Mouse (Mus musculus) heart, postnatal 36 days (tissue): ENCODE results near the gene Maff. TPM values are rescaled to one million over a fixed set of nuclear protein-coding genes. Genes with fewer than 3 reads are reported as not detected.

Experiments
- microRNA-seq, 2 experiments: library from miRNA; unstranded; fragments of <30 nt; microRNA quantifications; one replicate each; pipeline ENCODE4 v1.2.0; 2021; ENCODE audit warnings: borderline number of aligned reads in 2 of 2
- total RNA-seq, 2 experiments: library from RNA; stranded (reverse); gene quantifications; 2 replicates each; pipeline ENCODE4 v1.2.3; 2021

The Maff gene
- total RNA-seq, 2 experiments from 2014 or later: 9.0 to 10.5 TPM

Small RNA genes within 50 kb of the gene (microRNA-seq; reads per million reads assigned to microRNA genes)
- gene Mir1943: 6.5 to 7.4 reads per million in 2 experiments

Other genes with a start within 250 kb of the Maff start
- 10 to 100 TPM; 39.0 to 50.1 TPM for gene Micall1, start 237.7 kb upstream of the Maff start, total RNA-seq
- gene Polr2f, start 205.6 kb upstream of the Maff start, total RNA-seq: 100 to 1,000 TPM; 132 to 146 TPM
- gene 1700088E04Rik, start 205.4 kb upstream of the Maff start, total RNA-seq: 1 to 10 TPM; 1.3 to 2.8 TPM
- 1 to 10 TPM; 1.4 to 1.6 TPM for gene Sox10, start 181.4 kb upstream of the Maff start, total RNA-seq
- 10 to 100 TPM; 22.4 to 24.1 TPM for gene Pick1, start 117.4 kb upstream of the Maff start, total RNA-seq
- under 1 TPM; 0.89 to 0.95 TPM for gene Gm49486, start 117.2 kb upstream of the Maff start, total RNA-seq
- gene Slc16a8, start 91.9 kb upstream of the Maff start, total RNA-seq: under 1 TPM; 0.53 to 0.62 TPM
- under 1 TPM in 1 of 2 experiments, not detected in 1; 0.50 TPM for gene Baiap2l2, start 61.1 kb upstream of the Maff start, total RNA-seq
- 1 to 10 TPM; 8.1 to 8.7 TPM for gene Pla2g6, start 18.2 kb upstream of the Maff start, total RNA-seq
- gene Tmem184b, start 56.9 kb downstream of the Maff start, total RNA-seq: 10 to 100 TPM; 37.0 to 43.0 TPM
- 10 to 100 TPM; 55.8 to 60.5 TPM for gene Csnk1e, start 108.9 kb downstream of the Maff start, total RNA-seq
- under 1 TPM in 1 of 2 experiments, not detected in 1; 0.11 TPM for gene Kcnj4, start 158.6 kb downstream of the Maff start, total RNA-seq
- gene Kdelr3, start 169.8 kb downstream of the Maff start, total RNA-seq: 1 to 10 TPM; 6.5 to 7.2 TPM
- gene Ddx17, start 200.1 kb downstream of the Maff start, total RNA-seq: 10 to 100 TPM; 84.7 to 86.5 TPM